Mouse (Mus musculus) intestine, embryonic 15.5 days (tissue): ENCODE data around the gene Ccr6. TPM values are rescaled to one million over a fixed set of nuclear protein-coding genes. Genes with fewer than 3 reads are reported as not detected.

Experiments
- ATAC-seq: fragments of 200-750 bp; cut with Nextera tagmentation; 2 replicates; pipeline ENCODE4 v1.8.0; 2017; ENCODE audit warnings: moderate TSS enrichment, moderate library complexity
- H3K27ac ChIP-seq: fragments of 300-500 bp; sonication (generic); 2 replicates; pipeline ENCODE4 v1.5.1; 2015; ENCODE audit warnings: mild to moderate bottlenecking, inconsistent platforms
- H3K27me3 ChIP-seq: fragments of 300-500 bp; sonication (generic); replicated peaks from 2 replicates; pipeline ENCODE4 v1.6.1; 2015; ENCODE audit warnings: inconsistent platforms
- H3K36me3 ChIP-seq: fragments of 300-500 bp; sonication (generic); 2 replicates; pipeline ENCODE4 v1.6.1; 2015; ENCODE audit warnings: inconsistent platforms
- H3K4me1 ChIP-seq: fragments of 300-500 bp; sonication (generic); replicated peaks from 2 replicates; pipeline ENCODE4 v1.6.1; 2015; ENCODE audit warnings: inconsistent platforms
- H3K4me2 ChIP-seq: fragments of 300-500 bp; sonication (generic); replicated peaks from 2 replicates; pipeline ENCODE4 v1.6.1; 2015; ENCODE audit warnings: mild to moderate bottlenecking, inconsistent platforms
- H3K4me3 ChIP-seq: fragments of 300-500 bp; sonication (generic); replicated peaks from 2 replicates; pipeline ENCODE4 v1.5.1; 2015; ENCODE audit warnings: inconsistent platforms
- H3K9ac ChIP-seq: fragments of 300-500 bp; sonication (generic); 2 replicates; pipeline ENCODE4 v1.6.1; 2015; ENCODE audit warnings: inconsistent platforms
- H3K9me3 ChIP-seq: fragments of 300-500 bp; sonication (generic); 2 replicates; pipeline ENCODE4 v1.6.1; 2016; ENCODE audit warnings: inconsistent platforms
- WGBS: fragments of 180-500 bp; shearing (Covaris S2); methylation state at CpG from one replicate; pipeline ENCODE4 v1.1.7; 2015; 5-methylcytosine and 5-hydroxymethylcytosine counted together
- polyA plus RNA-seq: library from polyadenylated mRNA; unstranded; fragments of >200 nt; fragmentation: Nextera tagmentation; extraction: Ambion mirVana; gene quantifications from 2 replicates; pipeline ENCODE4 v1.2.1, GENCODE M21; 2015

Gene Ccr6
- polyA plus RNA-seq, 1 experiment from 2014 or later: 0.50 TPM

DNA sequence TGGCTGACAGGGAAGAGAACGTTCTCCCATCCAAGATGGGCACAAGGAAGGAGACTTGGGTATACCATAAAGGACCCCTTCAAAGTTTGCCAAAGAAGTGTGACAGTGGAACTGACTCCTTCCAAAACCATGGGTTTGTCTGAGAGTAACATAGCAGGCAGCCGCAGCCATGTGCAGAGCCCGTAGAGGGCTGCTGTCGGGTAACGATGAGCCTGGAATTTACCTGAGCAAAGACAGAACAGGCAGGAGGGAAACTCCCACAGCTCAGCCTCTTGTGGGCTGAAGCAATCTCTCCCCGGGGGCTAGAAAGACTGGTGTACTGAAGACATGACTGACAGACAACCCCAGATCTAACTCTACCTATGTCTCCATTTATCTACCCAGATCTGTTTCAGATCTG, 24.4 kb upstream of the Ccr6 start:
- Histone ChIP-seq H3K9me3 (no peaks in the 10 kb centered on the region), H3K4me3 (no peak overlapping the region), H3K4me1 (no peaks in the 10 kb centered on the region), H3K27ac (no peak overlapping the region), H3K9ac (no peak overlapping the region), H3K36me3 (no peaks in the 10 kb centered on the region), H3K27me3 (no peaks in the 10 kb centered on the region), H3K4me2 (no peak overlapping the region)
- no peak for ATAC-seq
- WGBS: 75% methylated on average over 6 of the region's 6 CpGs

DNA sequence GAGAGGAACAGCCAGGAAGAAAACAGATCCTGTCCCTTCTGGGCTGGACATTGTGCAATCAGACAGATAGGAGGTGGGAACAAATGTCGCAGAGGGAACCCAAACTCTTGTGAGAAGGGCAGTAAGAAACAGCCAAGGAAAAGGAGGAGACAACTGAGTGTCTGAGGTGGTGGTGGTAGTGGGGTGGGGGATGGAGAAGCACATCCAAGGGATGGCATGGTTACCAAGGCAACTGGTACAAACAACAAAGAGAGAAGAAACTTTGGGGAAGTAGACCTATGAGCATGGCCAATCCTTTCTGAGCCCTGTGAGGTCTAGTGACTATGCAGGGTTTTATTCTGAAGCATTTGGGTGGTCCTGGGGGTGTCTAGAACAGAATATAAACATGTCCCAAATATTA, 21.5 kb upstream of the Ccr6 start:
- whole genome bisulfite sequencing: 88% methylated on average over 1 of the region's 1 CpGs
- no peak for ATAC-seq
- H3K27ac ChIP-seq: no peak overlapping the region
- H3K9ac ChIP-seq: no peak overlapping the region
- no peaks in the 10 kb centered on the region for H3K36me3 ChIP-seq
- no peaks in the 10 kb centered on the region for H3K4me1 ChIP-seq
- no peaks in the 10 kb centered on the region for H3K27me3 ChIP-seq
- H3K4me3 ChIP-seq: no peak overlapping the region
- no peak overlapping the region for H3K4me2 ChIP-seq
- no peaks in the 10 kb centered on the region for H3K9me3 ChIP-seq

DNA sequence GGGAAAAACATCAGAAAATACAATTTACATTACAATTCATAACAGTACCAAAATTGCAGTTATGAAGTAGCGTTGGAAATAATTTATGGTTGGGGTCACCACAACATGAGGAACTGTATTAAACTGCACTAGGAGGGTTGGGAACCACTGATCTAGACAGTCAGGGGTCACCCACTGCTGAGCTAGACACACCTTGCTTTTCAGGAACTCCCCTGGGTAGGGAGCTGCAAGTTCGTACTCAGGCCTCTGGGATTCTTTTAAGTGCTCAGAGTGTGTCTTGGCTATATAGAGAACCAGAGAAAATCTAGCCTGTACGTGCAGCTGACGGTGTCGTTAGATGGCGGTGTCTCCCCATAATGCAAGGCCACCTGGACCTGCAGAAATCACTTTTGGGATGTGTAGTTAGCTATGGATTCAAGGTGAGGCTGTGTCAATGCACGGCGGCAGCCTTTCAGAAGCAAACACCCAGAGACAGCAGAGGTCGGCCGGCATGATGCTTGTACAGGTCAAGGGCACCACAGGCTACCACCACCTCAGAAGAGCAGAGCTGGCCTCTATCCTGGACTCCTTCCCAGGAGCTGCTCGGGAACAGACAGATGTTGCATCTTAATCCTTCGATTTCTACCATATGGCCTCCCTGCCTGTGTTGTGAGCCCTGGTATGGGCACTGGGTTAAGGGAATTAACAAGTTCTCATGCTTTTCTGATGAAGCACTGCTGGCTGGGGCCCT, 20.7 kb upstream of the Ccr6 start:
- 86% methylated on average over 12 of the region's 12 CpGs for WGBS
- H3K36me3 ChIP-seq: no peaks in the 10 kb centered on the region
- no peak for ATAC-seq
- no peak overlapping the region for H3K9ac ChIP-seq
- no peak overlapping the region for H3K27ac ChIP-seq
- H3K4me2 ChIP-seq: no peak overlapping the region
- no peaks in the 10 kb centered on the region for H3K9me3 ChIP-seq
- H3K27me3 ChIP-seq: no peaks in the 10 kb centered on the region
- H3K4me1 ChIP-seq: no peaks in the 10 kb centered on the region
- no peak overlapping the region for H3K4me3 ChIP-seq

DNA sequence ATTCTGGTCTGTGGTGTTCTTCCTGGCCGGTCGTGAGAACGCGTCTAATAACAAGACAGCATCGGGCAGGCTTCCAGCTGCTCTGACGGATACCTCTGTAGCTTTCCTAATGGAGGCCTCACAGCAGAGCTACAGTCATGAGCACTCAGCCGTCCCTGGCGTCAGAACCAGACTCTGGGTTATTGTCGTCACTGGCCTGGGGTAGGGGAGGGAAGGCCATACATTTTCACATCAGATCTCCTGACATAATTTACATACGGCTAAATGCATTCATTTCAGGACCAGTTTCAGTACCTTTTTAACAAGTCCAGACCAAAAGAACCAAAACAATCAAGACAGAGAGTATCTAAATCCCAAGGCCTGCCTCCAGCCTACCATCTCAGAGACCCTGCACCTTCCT, 12.6 kb upstream of the Ccr6 start:
- 67% methylated on average over 10 of the region's 10 CpGs for WGBS
- no peaks in the 10 kb centered on the region for H3K9me3 ChIP-seq
- H3K4me1 ChIP-seq: no peaks in the 10 kb centered on the region
- ATAC-seq: no peak
- no peaks in the 10 kb centered on the region for H3K36me3 ChIP-seq
- no peak overlapping the region for H3K4me2 ChIP-seq
- H3K27me3 ChIP-seq: no peaks in the 10 kb centered on the region
- H3K4me3 ChIP-seq: no peak overlapping the region
- no peak overlapping the region for H3K27ac ChIP-seq
- H3K9ac ChIP-seq: no peak overlapping the region

DNA sequence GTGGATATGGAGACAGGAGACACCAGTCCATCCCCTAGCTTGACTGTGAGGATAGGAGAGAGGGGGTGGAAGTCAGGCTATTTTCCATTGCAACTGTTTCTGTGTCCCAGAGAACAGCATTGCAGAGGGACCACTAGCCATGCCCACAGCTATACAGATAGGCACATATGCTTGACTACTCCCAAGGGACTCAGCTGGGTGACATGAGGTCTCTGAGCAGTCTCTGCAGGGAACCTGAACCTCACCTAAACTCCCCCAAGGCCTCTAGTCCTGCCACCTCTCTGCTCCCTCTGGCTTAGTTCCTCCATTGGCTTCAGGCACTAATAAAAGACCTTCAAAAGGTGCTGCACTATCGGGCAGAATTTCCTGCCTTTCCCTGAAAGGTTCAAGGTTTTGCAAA, 11.8 kb upstream of the Ccr6 start:
- no peak overlapping the region for H3K4me3 ChIP-seq
- no peak overlapping the region for H3K27ac ChIP-seq
- H3K36me3 ChIP-seq: no peaks in the 10 kb centered on the region
- no peaks in the 10 kb centered on the region for H3K9me3 ChIP-seq
- H3K4me2 ChIP-seq: no peak overlapping the region
- no peak for ATAC-seq
- H3K9ac ChIP-seq: no peak overlapping the region
- no peaks in the 10 kb centered on the region for H3K27me3 ChIP-seq
- H3K4me1 ChIP-seq: no peaks in the 10 kb centered on the region
- WGBS: 78% methylated on average over 1 of the region's 1 CpGs

DNA sequence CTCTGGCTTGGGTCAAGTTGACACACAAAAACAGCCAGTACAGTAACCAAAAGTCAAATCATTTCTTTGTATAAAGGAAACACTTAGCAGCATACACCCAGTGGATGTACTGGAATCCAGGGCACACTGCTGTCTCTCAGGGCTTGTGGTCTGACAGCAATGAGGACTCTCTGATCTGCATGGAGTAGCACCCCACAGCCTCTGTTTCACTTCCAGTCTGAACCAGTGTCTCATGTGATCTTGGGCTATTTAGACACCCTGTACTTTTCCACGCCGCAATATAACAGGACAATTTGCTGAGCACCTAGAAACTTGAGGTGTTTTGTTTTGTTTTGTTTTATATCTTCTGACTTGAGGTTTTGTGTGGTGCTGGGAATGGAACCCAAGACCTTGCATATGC, 10.7 kb upstream of the Ccr6 start:
- H3K4me3 ChIP-seq: no peak overlapping the region
- ATAC-seq: no peak
- H3K9me3 ChIP-seq: no peaks in the 10 kb centered on the region
- H3K4me2 ChIP-seq: no peak overlapping the region
- WGBS: 89% methylated on average over 2 of the region's 2 CpGs
- no peaks in the 10 kb centered on the region for H3K27me3 ChIP-seq
- H3K36me3 ChIP-seq: no peaks in the 10 kb centered on the region
- no peaks in the 10 kb centered on the region for H3K4me1 ChIP-seq
- H3K9ac ChIP-seq: no peak overlapping the region
- H3K27ac ChIP-seq: no peak overlapping the region

DNA sequence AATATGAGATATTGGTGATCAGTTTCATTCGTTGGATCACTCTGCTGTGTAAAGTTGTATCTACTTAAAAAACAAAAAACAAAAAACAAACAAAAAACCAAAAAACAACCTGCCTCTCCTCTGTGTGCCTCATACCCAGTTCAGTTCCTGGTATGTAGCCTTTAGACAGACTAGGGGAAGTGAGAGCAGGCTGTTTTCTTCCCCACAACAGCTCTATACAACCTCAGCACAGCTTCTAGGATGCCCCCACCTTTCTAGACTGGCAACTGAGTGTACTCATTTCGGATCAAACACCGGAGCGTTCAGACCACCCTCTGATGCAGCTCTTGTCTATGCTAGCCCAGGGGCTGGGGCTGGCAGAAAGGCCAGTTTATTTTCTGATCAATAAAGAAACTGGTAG, 10.1 kb upstream of the Ccr6 start:
- Histone ChIP-seq H3K27me3 (no peaks in the 10 kb centered on the region), H3K27ac (no peak overlapping the region), H3K4me3 (no peak overlapping the region), H3K9ac (no peak overlapping the region), H3K9me3 (no peaks in the 10 kb centered on the region), H3K4me2 (no peak overlapping the region), H3K36me3 (no peaks in the 10 kb centered on the region), H3K4me1 (no peaks in the 10 kb centered on the region)
- 76% methylated on average over 4 of the region's 4 CpGs for WGBS
- no peak for ATAC-seq

DNA sequence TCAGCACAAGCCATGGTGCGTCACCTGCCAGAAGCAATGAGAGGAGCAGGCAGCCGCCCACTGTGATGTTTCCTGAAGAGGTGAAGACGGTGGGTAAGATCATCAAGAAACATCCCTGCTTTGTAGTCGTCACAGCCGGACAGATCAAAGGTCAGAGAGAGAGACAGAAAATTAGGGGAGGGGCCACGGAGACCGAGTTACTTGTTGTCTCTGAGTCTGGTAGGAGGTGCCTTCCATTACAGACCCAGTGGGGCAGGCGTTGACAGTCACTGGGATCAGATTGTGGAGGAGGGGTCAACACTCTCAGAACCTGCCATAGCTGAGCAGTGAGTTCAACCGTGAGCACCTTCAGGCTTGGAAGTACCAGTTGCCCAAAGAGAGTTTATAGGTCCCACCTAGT, 7.2 kb upstream of the Ccr6 start:
- Histone ChIP-seq H3K36me3 (no peaks in the 10 kb centered on the region), H3K27ac (no peak overlapping the region), H3K4me1 (no peaks in the 10 kb centered on the region), H3K4me2 (no peak overlapping the region), H3K27me3 (no peaks in the 10 kb centered on the region), H3K9ac (no peak overlapping the region), H3K9me3 (no peaks in the 10 kb centered on the region), H3K4me3 (no peak overlapping the region)
- no peak for ATAC-seq
- 32% methylated on average over 9 of the region's 9 CpGs for WGBS

DNA sequence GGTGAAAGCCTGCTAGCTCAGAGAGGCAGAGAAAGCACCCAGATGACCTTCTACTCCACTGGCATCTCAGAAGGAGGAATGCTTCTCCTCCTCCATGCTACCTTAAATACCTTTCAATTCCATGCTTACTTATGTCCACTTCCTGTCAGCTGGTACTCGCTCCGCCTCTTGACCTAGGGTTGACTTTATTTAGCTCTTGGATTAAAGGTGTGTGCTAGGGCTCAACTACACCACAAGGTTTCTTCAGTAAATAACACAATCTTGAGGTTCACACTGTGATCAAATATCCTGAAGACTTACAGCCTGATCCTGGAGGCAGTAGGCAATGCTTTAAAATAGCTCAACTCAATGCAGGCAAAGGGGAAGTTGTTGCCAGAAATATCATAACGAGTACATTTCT, 6.2 kb upstream of the Ccr6 start:
- Histone ChIP-seq H3K9ac (no peak overlapping the region), H3K9me3 (no peaks in the 10 kb centered on the region), H3K27ac (no peak overlapping the region), H3K4me3 (no peak overlapping the region), H3K4me2 (no peak overlapping the region), H3K27me3 (no peaks in the 10 kb centered on the region), H3K36me3 (no peaks in the 10 kb centered on the region), H3K4me1 (no peaks in the 10 kb centered on the region)
- WGBS: 81% methylated on average over 3 of the region's 3 CpGs
- no peak for ATAC-seq

DNA sequence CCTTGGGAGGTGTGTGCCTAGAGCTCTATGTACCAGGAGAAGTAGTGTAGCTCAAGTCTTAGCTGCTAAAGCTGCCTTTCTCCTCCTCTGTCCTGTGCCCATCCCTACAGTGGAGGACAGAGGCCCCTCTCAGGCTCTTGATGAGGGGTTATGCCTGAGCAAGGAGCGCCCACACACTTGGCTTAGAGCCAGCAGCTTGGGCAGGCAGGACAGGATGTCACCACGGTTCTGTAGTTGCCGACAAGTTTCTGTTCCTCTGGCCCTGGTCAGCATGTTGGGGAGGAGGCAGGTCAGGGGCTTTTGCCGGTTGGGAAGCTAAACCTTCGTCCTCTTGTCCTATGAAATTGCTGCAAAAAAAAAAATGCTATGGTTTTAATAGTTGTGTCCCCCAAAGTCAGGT, 3.8 kb upstream of the Ccr6 start:
- Histone ChIP-seq H3K4me2 (no peak overlapping the region), H3K27me3 (no peaks in the 10 kb centered on the region), H3K36me3 (no peaks in the 10 kb centered on the region), H3K4me3 (no peak overlapping the region), H3K27ac (no peak overlapping the region), H3K4me1 (no peaks in the 10 kb centered on the region), H3K9ac (no peak overlapping the region), H3K9me3 (no peaks in the 10 kb centered on the region)
- WGBS: 63% methylated on average over 5 of the region's 5 CpGs
- ATAC-seq: no peak

DNA sequence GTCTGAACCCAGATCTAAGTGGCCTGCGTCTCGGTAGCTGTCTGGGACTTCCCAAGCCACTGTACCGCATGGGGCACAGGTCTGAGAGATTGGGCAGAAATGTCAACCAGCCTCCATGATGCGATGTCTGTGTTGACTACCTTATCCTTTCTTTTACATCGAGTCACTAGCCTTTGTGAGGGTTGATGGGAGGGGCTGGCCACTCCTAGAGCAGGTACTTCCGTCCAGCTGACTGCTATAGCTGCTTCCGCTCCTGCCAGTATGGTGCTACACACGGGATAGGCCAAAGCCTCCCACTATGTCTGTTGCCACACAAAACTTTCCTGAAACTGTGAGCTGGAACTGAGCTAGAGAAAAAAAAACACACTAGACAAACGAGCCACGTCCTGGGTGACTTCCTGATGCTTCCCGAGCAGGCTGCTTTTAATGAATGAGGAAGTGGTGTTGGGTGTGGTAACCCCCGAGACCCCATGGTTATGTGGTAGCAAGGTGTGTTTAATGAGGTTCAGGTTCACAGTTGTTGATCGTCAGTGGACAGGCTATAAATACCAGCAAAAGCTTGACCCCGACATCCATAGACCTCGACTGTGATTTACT, 2.1 kb upstream of the Ccr6 start:
- Histone ChIP-seq H3K9ac (no peak overlapping the region), H3K4me1 (no peaks in the 10 kb centered on the region), H3K4me3 (no peak overlapping the region), H3K9me3 (no peaks in the 10 kb centered on the region), H3K4me2 (no peak overlapping the region), H3K36me3 (no peaks in the 10 kb centered on the region), H3K27ac (no peak overlapping the region), H3K27me3 (no peaks in the 10 kb centered on the region)
- WGBS: 59% methylated on average over 15 of the region's 15 CpGs
- ATAC-seq: no peak

DNA sequence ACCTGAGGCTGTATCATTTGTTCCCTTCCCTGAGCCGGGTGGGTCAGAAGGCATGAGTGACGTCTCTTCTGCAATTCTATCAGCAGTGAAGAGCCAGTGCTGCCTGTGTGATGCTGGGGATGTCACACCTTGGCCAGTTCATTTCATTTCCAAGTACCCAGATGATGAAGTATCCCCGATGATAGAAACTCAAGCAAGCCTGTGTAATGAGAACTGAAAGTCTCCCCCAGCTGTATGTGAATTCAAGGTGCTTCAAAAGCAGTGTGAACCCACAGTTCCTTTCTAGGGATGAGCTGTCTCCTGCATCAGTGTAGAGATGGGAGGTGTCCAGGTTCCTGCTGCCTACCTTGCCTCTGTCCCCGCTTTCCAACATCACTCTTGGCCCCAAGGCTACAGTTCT, 1.3 kb upstream of the Ccr6 start:
- H3K9me3 ChIP-seq: no peaks in the 10 kb centered on the region
- no peak overlapping the region for H3K27ac ChIP-seq
- H3K4me2 ChIP-seq: no peak overlapping the region
- no peak overlapping the region for H3K4me3 ChIP-seq
- no peak overlapping the region for H3K9ac ChIP-seq
- WGBS: 88% methylated on average over 4 of the region's 4 CpGs
- H3K27me3 ChIP-seq: no peaks in the 10 kb centered on the region
- no peak for ATAC-seq
- H3K36me3 ChIP-seq: no peaks in the 10 kb centered on the region
- no peaks in the 10 kb centered on the region for H3K4me1 ChIP-seq

DNA sequence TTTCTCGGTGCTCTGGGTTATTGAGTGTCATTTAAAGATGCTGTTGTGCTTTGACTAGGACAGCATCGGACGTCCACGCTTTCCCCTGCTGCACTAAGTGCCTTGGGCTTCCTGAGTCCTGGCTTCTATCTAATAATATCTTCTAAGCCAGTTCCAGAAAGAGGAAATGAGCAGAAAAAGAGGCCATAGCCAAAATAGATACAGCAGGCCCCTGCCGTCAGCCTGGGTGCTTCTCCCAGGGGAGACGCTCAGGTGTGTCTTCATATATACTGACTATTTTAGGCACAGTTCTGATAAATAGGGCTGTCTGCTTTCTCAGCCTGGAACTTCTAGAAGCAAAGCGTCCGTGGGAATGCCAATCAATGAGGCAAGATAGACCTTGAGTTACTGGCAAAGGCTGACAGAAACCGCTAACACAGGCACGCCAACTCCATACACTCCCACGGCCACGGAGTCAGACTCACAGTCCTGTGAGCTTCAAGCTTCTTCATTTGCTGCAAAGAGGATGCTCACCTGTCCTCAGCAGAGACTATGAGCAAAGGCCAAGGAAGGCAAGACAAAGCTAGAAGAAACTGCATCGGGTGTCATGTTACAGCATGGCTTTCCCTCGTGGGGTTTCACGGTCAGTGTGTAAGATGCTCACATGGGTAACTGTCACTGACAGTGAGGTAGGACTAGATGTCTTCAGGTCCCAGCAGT, 2.3 kb downstream of the Ccr6 start:
- 72% methylated on average over 15 of the region's 15 CpGs for WGBS

More for the DNA sequence above, 2.3 kb downstream of the Ccr6 start:
- H3K27ac ChIP-seq: no peak overlapping the region
- H3K4me2 ChIP-seq: no peak overlapping the region
- no peak overlapping the region for H3K9ac ChIP-seq
- H3K4me3 ChIP-seq: no peak overlapping the region
- no peaks in the 10 kb centered on the region for H3K9me3 ChIP-seq
- no peak for ATAC-seq
- no peaks in the 10 kb centered on the region for H3K36me3 ChIP-seq
- no peaks in the 10 kb centered on the region for H3K27me3 ChIP-seq
- H3K4me1 ChIP-seq: no peaks in the 10 kb centered on the region
